Mouse (Mus musculus) olfactory bulb, adult 2 months (tissue): Measurements from ENCODE around the gene Rad51b.

ENCODE experiments used
- CTCF ChIP-seq: fragments of 200-500 bp; IDR thresholded peaks from 2 replicates; pipeline ENCODE4 v1.5.1; 2012; ENCODE audit warnings: low read depth, mild to moderate bottlenecking, low read length, moderate library complexity; ENCODE audit not compliant: insufficient read depth
- POLR2A ChIP-seq: fragments of 200-500 bp; IDR thresholded peaks from 2 replicates; pipeline ENCODE4 v1.6.1; 2012; ENCODE audit warnings: mild to moderate bottlenecking, low read depth, low read length, moderate library complexity; ENCODE audit not compliant: insufficient read depth

DNA sequence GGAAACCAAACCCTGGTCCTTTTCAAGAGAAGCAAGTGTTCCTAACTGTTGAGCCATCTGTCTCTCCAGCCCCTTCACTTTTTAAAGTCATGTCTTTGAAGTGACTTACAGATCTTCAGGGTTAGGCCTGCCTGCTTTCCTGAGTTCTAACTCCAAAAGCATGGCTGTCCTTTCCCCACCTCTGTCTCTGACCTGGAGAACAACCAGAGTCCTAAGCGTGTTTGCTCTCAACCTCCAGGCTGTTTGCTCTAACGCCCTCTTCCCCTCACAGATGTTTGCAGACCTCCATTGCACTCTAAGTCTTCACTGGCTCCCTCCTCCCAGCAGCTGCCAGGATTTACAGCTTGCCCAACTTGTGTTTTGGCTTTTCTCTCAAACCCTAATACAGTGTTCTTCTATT lies 29.7 kb downstream of the Rad51b start:
- TF ChIP-seq CTCF (no peak), POLR2A (no peak)
